Mouse (Mus musculus) small intestine, adult 2 months (tissue): Measurements from ENCODE around the gene Golga2. TPM values are rescaled to one million over a fixed set of nuclear protein-coding genes. Genes with fewer than 3 reads are reported as not detected.
A peak's percentile ranks its signal among the peaks of the same experiment; 100 is the strongest.

ENCODE experiments used
- H3K27ac ChIP-seq: fragments of 200-500 bp; 2 replicates; pipeline ENCODE4 v1.5.1; 2012; ENCODE audit warnings: low read depth, low read length, control low read depth, inconsistent platforms; ENCODE audit not compliant: insufficient read depth
- H3K27me3 ChIP-seq: fragments of 200-500 bp; 2 replicates; pipeline ENCODE4 v1.6.1; 2012; ENCODE audit warnings: mild to moderate bottlenecking, moderate library complexity, low read length, inconsistent platforms; ENCODE audit not compliant: control insufficient read depth, insufficient read depth
- H3K36me3 ChIP-seq: fragments of 200-500 bp; 2 replicates; pipeline ENCODE4 v1.6.1; 2012; ENCODE audit warnings: mild to moderate bottlenecking, low read length, control low read depth, inconsistent platforms; ENCODE audit not compliant: control insufficient read depth, insufficient read depth
- H3K4me1 ChIP-seq: fragments of 200-500 bp; 2 replicates; pipeline ENCODE4 v1.6.1; 2012; ENCODE audit warnings: low read length, inconsistent platforms, mixed read lengths; ENCODE audit not compliant: control insufficient read depth, insufficient read depth, insufficient read length
- H3K4me3 ChIP-seq: fragments of 200-500 bp; 2 replicates; pipeline ENCODE4 v1.5.1; 2012; ENCODE audit warnings: low read depth, mild to moderate bottlenecking, control low read depth, inconsistent platforms, low read length, moderate library complexity
- CTCF ChIP-seq: fragments of 200-500 bp; IDR thresholded peaks from 2 replicates; pipeline ENCODE4 v1.5.1; 2012; ENCODE audit warnings: low read depth, mild to moderate bottlenecking, control low read depth, inconsistent platforms, low read length, moderate library complexity, mixed read lengths; ENCODE audit not compliant: insufficient replicate concordance, insufficient read length; ENCODE audit errors: extremely low read depth
- POLR2A ChIP-seq: fragments of 200-500 bp; IDR thresholded peaks from 2 replicates; pipeline ENCODE4 v1.6.1; 2012; ENCODE audit warnings: low read depth, mild to moderate bottlenecking, control low read depth, inconsistent platforms, low read length, moderate library complexity
- WGBS: fragments of 180-500 bp; shearing (Covaris S2); methylation state at CpG from one replicate; pipeline ENCODE4 v1.1.7; 2018; 5-methylcytosine and 5-hydroxymethylcytosine counted together
- polyA plus RNA-seq: library from polyadenylated mRNA; depleted of rRNA; stranded (reverse); fragments of >200 nt; gene quantifications from 2 replicates; pipeline ENCODE4 v1.2.3, GENCODE M21; 2012

The Golga2 gene
- polyA plus RNA-seq, 1 experiment, result 37.4 TPM

DNA sequence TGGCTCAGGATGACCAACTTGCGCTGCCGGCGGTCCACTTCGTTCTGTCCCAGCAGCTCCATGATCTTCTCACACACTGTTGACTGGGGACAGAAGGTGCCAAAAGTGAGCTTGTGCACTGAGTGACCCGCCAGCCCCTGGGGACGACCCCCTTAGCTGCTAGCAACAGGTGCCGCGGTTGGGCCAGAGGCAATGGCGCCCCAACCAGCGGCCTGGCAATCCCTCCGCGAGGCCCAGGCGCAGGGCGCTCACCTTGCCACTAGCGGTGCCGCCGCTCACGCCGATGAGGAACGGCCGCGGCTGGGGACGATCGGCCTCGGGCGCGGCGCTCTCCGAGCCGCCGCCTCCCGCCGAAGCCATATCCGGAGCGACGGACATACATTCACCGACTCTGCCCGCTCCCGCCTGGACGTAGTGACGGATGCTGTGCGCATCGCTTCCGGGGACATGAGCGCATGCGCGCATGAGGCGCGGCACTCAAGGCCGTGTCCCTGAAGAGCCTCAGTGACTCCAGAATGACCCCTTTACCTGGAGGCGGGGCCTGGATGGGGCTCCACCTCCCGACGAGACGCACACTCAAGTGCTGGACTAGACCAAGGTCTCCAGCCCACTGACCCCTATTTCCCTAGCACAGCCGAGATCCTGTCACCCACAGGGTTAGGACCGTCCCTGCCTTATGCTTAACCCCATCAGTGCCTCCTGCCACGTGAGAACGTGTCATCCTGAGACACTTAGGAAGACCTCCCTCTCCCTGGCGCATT, 27.3 kb upstream of the Golga2 start, which contains the start of gene Uck1:
TSS of gene Uck1 (minus strand) at position 503 of the 761 bp plus-strand sequence.
- TF ChIP-seq CTCF (no peak), POLR2A (peak; percentile 73; the same call in 1 of the 2 replicates)
- Histone ChIP-seq H3K4me1 (peaks cover 5% of the 10 kb centered on the region), H3K27ac (peak within 1 kb of the TSS; percentile 50), H3K4me3 (peak within 1 kb of the TSS; percentile 74), H3K27me3 (no peaks in the 10 kb centered on the region), H3K36me3 (peaks cover 25% of the 10 kb centered on the region)
- WGBS, result under 1% methylated on average over 59 of the region's 59 CpGs

DNA sequence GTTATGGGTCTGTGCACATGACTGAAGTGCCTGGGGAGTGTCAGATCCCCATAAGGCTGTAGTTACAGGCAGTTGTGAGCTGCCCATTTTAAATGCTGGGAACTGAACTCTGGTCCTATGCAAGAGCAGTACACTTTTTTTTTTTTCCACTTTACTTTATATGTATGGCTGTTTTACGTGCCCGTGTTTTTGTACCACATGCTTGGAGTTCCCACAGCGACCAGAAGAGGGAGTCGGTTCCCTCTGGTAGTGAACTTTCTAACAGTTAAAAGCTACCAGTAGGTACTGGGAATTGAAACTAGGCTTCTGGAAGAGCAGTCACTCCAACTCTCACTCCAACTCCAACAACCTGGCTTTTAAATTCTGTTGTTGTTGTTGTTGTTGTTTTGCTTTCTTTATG, 26.5 kb upstream of the Golga2 start:
- Histone ChIP-seq H3K27me3 (no peaks in the 10 kb centered on the region), H3K27ac (no peak overlapping the region), H3K4me3 (no peak overlapping the region), H3K36me3 (peaks cover 25% of the 10 kb centered on the region), H3K4me1 (peaks cover 5% of the 10 kb centered on the region)
- 33% methylated on average over 4 of the region's 4 CpGs for WGBS
- TF ChIP-seq POLR2A (no peak), CTCF (peak; percentile 6; the same call in 1 of the 2 replicates)

DNA sequence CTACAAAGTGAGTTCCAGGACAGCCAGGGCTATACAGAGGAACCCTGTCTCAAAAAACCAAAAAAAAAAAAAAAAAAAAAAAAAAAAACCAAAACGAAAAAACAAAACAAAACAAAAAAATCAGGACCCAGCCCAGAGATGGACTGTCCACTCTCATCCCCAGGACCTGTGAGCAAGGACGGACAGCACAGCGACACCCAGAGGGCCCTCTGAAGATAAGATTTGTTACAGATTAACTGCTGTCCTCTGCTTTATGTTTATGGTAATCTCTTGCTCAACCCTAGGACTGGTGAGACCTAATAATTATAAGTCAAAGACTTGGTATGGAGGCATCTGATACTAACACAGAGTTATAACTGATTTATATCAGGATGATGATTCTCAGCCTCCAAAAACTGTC, 11.4 kb upstream of the Golga2 start:
- WGBS, result 49% methylated on average over 3 of the region's 3 CpGs
- no peaks in the 10 kb centered on the region for H3K27me3 ChIP-seq

DNA sequence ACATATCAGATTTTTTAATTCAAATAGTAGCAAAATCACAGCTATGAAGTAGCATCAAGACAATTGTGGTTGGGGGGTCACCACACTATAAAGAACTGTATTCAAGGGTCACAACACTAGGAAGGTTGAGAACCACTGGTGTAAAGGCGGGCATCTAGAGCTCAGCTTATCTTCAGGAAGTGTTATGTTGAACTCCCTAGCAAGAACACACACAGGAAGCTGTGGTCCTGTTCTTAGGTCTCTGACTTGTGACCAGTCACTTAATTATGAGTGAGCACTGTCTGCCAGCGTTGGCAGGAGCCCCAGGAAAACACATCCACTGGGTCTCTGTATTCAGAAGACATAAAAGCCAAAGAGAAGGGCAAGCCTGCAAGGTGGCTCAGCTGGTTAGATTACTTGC, 4.9 kb upstream of the Golga2 start:
- H3K4me1 ChIP-seq, result peaks cover 2% of the 10 kb centered on the region
- H3K27me3 ChIP-seq, result no peaks in the 10 kb centered on the region
- no peak overlapping the region for H3K4me3 ChIP-seq
- TF ChIP-seq POLR2A (no peak), CTCF (no peak)
- WGBS, result 85% methylated on average over 2 of the region's 2 CpGs
- H3K36me3 ChIP-seq, result peaks cover 39% of the 10 kb centered on the region
- H3K27ac ChIP-seq, result no peak overlapping the region

More for the DNA sequence above, 11.4 kb upstream of the Golga2 start:
- Histone ChIP-seq H3K4me3 (no peak overlapping the region), H3K36me3 (peaks cover 34% of the 10 kb centered on the region), H3K27ac (no peak overlapping the region), H3K4me1 (no peaks in the 10 kb centered on the region)
- TF ChIP-seq CTCF (no peak), POLR2A (no peak)

DNA sequence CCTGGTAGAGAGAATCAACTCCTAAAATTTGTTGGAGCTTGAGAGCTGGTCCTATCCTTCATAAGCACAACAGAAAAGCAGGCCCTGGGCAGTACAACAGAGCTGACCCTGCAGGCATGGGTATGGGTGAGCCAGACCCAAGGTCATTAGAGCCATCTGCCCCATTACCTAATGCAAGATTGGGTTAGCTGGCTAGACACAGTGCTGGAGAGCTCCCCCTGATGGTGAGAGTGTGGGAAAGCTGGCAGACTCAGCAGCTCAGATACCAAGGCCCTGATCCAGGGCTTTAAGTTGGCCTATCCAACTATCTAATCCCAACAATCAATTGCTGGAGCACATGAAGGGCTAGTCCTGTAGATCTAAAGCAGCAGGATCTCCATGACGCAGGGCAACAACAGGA, 4.5 kb upstream of the Golga2 start:
- peaks cover 35% of the 10 kb centered on the region for H3K36me3 ChIP-seq
- no peak overlapping the region for H3K27ac ChIP-seq
- H3K4me3 ChIP-seq, result no peak overlapping the region
- H3K4me1 ChIP-seq, result peaks cover 2% of the 10 kb centered on the region
- TF ChIP-seq POLR2A, result no peak
- peak; percentile 72; the same call in 1 of the 2 replicates for TF ChIP-seq CTCF
- no peaks in the 10 kb centered on the region for H3K27me3 ChIP-seq
- WGBS, result 80% methylated on average over 1 of the region's 1 CpGs

DNA sequence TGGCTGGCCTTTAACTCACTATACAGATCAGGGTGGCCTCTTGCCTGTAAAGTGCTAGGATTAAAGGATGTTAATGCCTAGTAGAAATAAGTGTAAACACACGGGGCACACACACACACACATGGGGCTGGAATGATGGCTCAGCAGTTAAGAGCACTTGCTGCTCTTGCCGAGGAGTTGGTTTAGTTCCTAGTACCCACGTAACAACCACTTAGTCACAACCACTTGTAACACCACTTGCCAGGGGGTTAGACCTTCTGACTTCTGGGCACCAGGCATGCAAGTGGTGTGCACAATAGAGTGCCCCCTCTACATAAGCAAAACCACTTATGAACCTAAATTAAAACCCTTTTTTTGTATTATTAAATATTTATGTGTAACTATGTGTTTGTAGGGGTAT, 3.2 kb upstream of the Golga2 start:
- TF ChIP-seq POLR2A, result no peak
- no peak for TF ChIP-seq CTCF

DNA sequence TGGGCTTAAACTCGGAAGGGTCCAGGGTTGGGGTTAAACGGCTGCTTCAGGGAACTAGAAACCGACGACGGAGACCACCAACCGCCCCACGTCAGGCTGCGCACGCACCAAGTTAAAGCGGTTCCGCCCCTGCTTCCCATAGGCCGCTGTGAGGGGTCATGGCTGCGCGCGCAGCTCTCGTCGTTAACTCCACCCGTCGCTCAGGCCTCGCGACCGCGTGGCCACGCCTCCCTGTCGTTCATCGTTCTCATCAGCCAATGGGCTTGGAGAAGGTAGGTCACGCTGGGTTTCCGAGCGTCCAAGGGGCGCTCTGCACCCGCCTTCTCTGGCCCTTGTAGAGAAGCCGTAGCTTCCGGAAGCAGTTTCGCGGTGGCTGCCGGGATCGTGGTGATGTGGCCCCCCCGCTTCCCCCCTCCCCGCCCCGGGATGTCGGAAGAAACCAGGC, 761 bp downstream of the Golga2 start, which contains the start of gene Swi5:
TSS of gene Swi5 (minus strand) at position 153 of the 445 bp plus-strand sequence.
- peaks cover 5% of the 10 kb centered on the region for H3K4me1 ChIP-seq
- peak within 1 kb of the TSS; percentile 86 for H3K4me3 ChIP-seq
- H3K36me3 ChIP-seq, result peaks cover 12% of the 10 kb centered on the region
- under 1% methylated on average over 41 of the region's 41 CpGs for WGBS
- TF ChIP-seq CTCF (no peak), POLR2A (peak; percentile 76)
- peak within 1 kb of the TSS; percentile 14 for H3K27ac ChIP-seq
- H3K27me3 ChIP-seq, result no peaks in the 10 kb centered on the region

More for the DNA sequence above, 3.2 kb upstream of the Golga2 start:
- H3K27me3 ChIP-seq, result no peaks in the 10 kb centered on the region
- 81% methylated on average over 3 of the region's 3 CpGs for WGBS
- H3K4me3 ChIP-seq, result no peak overlapping the region
- peaks cover 2% of the 10 kb centered on the region for H3K4me1 ChIP-seq
- no peak overlapping the region for H3K27ac ChIP-seq
- H3K36me3 ChIP-seq, result peaks cover 23% of the 10 kb centered on the region
